Mouse (Mus musculus) embryonic facial prominence, embryonic 15.5 days (tissue): Measurements from ENCODE around the gene Olfr722. TPM values are rescaled to one million over a fixed set of nuclear protein-coding genes. Genes with fewer than 3 reads are reported as not detected.
"Not testable (repeated sequence)": the region's sequence is repeated elsewhere in the genome, so short reads cannot be mapped to it uniquely, and the experiment has no call there.

Source experiments
- ATAC-seq: fragments of 200-750 bp; cut with Nextera tagmentation; 2 replicates; pipeline ENCODE4 v1.8.0; 2017; ENCODE audit warnings: low read depth, moderate TSS enrichment; ENCODE audit not compliant: insufficient number of reproducible peaks, low FRiP score, low TSS enrichment
- H3K27ac ChIP-seq: fragments of 300-500 bp; sonication (generic); replicated peaks from 2 replicates; pipeline ENCODE4 v1.5.1; 2015; ENCODE audit warnings: mild to moderate bottlenecking, inconsistent platforms
- H3K27me3 ChIP-seq: fragments of 300-500 bp; sonication (generic); 2 replicates; pipeline ENCODE4 v1.6.1; 2015; ENCODE audit warnings: inconsistent platforms
- H3K36me3 ChIP-seq: fragments of 300-500 bp; sonication (generic); 2 replicates; pipeline ENCODE4 v1.6.1; 2015; ENCODE audit warnings: mild to moderate bottlenecking, inconsistent platforms
- H3K4me1 ChIP-seq: fragments of 300-500 bp; sonication (generic); 2 replicates; pipeline ENCODE4 v1.6.1; 2015; ENCODE audit warnings: inconsistent platforms
- H3K4me2 ChIP-seq: fragments of 300-500 bp; sonication (generic); replicated peaks from 2 replicates; pipeline ENCODE4 v1.6.1; 2015; ENCODE audit warnings: mild to moderate bottlenecking, inconsistent platforms
- H3K4me3 ChIP-seq: fragments of 300-500 bp; sonication (generic); replicated peaks from 2 replicates; pipeline ENCODE4 v1.5.1; 2015; ENCODE audit warnings: mild to moderate bottlenecking, inconsistent platforms
- H3K9ac ChIP-seq: fragments of 300-500 bp; sonication (generic); 2 replicates; pipeline ENCODE4 v1.6.1; 2015; ENCODE audit warnings: inconsistent platforms
- H3K9me3 ChIP-seq: fragments of 300-500 bp; sonication (generic); replicated peaks from 2 replicates; pipeline ENCODE4 v1.6.1; 2016; ENCODE audit warnings: inconsistent platforms
- polyA plus RNA-seq: library from polyadenylated mRNA; unstranded; fragments of >200 nt; fragmentation: Nextera tagmentation; extraction: Ambion mirVana; gene quantifications from 2 replicates; pipeline ENCODE4 v1.2.1, GENCODE M21; 2015

Gene Olfr722
- not detected in 2 replicates for polyA plus RNA-seq

DNA sequence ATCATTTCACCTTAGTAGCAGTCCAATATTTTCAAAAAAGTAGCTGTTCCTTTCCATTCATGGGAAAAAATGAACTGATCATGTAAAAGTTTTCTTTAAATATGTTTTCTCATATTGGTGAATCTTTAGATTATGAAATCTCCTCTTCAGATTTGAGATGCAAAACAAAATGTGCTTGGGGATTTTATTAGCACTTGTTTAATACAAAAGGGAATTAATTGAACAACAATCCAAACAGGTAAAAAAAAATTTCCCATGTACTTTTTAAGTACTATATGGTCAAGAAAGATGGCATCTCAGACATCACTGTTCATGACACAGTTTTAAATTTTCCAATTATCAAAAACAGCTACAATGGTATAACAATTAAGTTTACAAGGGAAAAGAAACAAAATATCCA lies at the start of gene Olfr722:
Gene Olfr722, minus strand, starts transcription at position 101 of the 400 bp plus-strand sequence.
- Histone ChIP-seq H3K4me2 (no peak within 1 kb of the TSS), H3K27ac (no peak within 1 kb of the TSS), H3K36me3 (no peaks in the 10 kb centered on the region), H3K4me1 (no peaks in the 10 kb centered on the region), H3K9me3 (no peaks in the 10 kb centered on the region), H3K9ac (no peak within 1 kb of the TSS), H3K27me3 (no peaks in the 10 kb centered on the region), H3K4me3 (no peak within 1 kb of the TSS)
- no peak for ATAC-seq

DNA sequence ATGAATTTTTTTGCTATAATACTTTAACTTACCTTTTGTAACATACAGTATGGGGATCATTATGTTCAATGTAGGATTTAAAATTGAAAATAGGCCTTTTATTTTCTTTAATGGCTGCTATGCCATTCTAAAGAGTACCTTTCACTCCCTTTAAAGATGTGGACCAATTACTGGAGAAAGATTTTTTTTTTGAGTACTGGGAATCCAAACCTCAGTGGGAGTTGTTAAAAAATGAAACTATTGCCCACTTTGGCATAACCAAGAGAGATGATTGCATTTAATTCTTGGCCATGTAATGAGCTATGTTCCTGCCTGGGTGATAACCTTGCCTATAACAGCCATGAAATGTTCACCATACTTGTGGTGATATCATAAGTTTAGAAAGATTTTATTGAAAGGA lies 29.9 kb upstream of the Olfr722 start, which contains the start of gene Olfr723:
Gene Olfr723, minus strand, starts transcription at position 101 of the 400 bp plus-strand sequence.
- H3K36me3 ChIP-seq: not testable (repeated sequence)

DNA sequence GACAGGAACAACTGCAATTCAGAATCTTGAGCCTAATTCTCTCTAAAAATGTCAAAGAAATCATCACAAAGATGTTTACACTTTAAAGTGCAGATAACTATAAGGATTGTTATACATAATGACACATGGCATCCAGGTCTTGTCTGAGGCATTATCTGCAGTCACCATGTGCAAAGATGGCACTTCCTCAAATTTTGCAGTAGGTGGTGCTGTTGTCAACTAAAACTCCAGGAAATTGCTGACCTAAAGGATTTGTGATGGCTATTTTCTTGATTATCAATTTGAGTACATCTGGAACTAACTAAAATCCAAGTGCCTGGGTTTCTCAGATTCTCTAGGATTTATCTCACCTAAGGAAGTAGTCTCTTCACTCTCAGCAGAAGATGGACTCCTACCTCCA lies 41.4 kb downstream of the Olfr722 start:
- no peak for ATAC-seq
- Histone ChIP-seq H3K27ac (no peak overlapping the region), H3K4me3 (no peak overlapping the region)

More for the DNA sequence above, 29.9 kb upstream of the Olfr722 start, which contains the start of gene Olfr723:
- ATAC-seq, H3K9ac ChIP-seq, H3K27me3 ChIP-seq, H3K4me3 ChIP-seq, H3K4me2 ChIP-seq, H3K9me3 ChIP-seq, H3K27ac ChIP-seq, H3K4me1 ChIP-seq: not testable (repeated sequence)

More for the DNA sequence above, 41.4 kb downstream of the Olfr722 start:
- Histone ChIP-seq H3K4me1 (no peaks in the 10 kb centered on the region), H3K9me3 (no peaks in the 10 kb centered on the region), H3K4me2 (no peak overlapping the region), H3K36me3 (no peaks in the 10 kb centered on the region), H3K27me3 (no peaks in the 10 kb centered on the region), H3K9ac (no peak overlapping the region)

Other genes starting within 250 kb of the Olfr722 start
- gene Armh4, start 118.6 kb downstream of the Olfr722 start, polyA plus RNA-seq: 24.2 and 25.4 TPM in 2 replicates
- gene Olfr723, start 29.8 kb upstream of the Olfr722 start, polyA plus RNA-seq: not detected in 2 replicates
- not detected in 2 replicates for gene Olfr724, start 61.3 kb upstream of the Olfr722 start, polyA plus RNA-seq
- not detected in 2 replicates for gene Olfr725, start 138.4 kb upstream of the Olfr722 start, polyA plus RNA-seq
- 0.11 TPM in 1 of 2 replicates, not detected in the other for gene Olfr726, start 189.0 kb upstream of the Olfr722 start, polyA plus RNA-seq
- 0.08 and 0.09 TPM in 2 replicates for gene Olfr727, start 221.2 kb upstream of the Olfr722 start, polyA plus RNA-seq
- gene Olfr728, start 240.7 kb upstream of the Olfr722 start, polyA plus RNA-seq: not detected in 2 replicates